Mouse (Mus musculus) erythroid progenitor cell, adult 5-6 weeks (primary cell): ENCODE data around the gene Tcaf3. TPM values are rescaled to one million over a fixed set of nuclear protein-coding genes. Genes with fewer than 3 reads are reported as not detected.
A peak's percentile ranks its signal among the peaks of the same experiment; 100 is the strongest.

Source experiments
- ATAC-seq: replicated peaks from 2 replicates; pipeline ENCODE4 v1.8.0; 2016; ENCODE audit warnings: moderate number of reproducible peaks, mild to moderate bottlenecking, moderate TSS enrichment, inconsistent platforms; ENCODE audit not compliant: poor library complexity, low FRiP score, severe bottlenecking
- total RNA-seq, 2 experiments: library from RNA; stranded (forward) in 1 of 2; stranded (reverse) in 1 of 2; fragments of 150-400 nt in 1 of 2; fragments of 186-747, 209-891 nt in 1 of 2; gene quantifications; 2 replicates each; pipeline versions ENCODE4 v1.2.3 to v1.2.4; 2015 to 2017; ENCODE audit warnings: low replicate concordance in 2 of 2

Tcaf3 gene
- not detected in 2 replicates for total RNA-seq (2015; ENCODE audit: low replicate concordance)
- not detected in 2 replicates for total RNA-seq (2017; ENCODE audit: low replicate concordance)

GRCm38 (mm10) chr6:42597592-42597991 is at the start of gene Tcaf3:
Gene Tcaf3 (minus strand): TSS chr6:42597692.
- no peak for ATAC-seq

GRCm38 (mm10) chr6:42644912-42645549 is 47.5 kb upstream of the Tcaf3 start, which contains the start of gene Tcaf2:
Gene Tcaf2 (minus strand): TSS chr6:42645254.
- ATAC-seq = 0 out of 2 replicates have a peak, but pooled peaks have one; percentile 39

- ATAC-seq = no peak
Observed at GRCm38 (mm10) chr6:42634393-42634792, 36.9 kb upstream of the Tcaf3 start.

GRCm38 (mm10) chr6:42631395-42631794 is 33.9 kb upstream of the Tcaf3 start:
- ATAC-seq = no peak

- no peak for ATAC-seq
Observed at GRCm38 (mm10) chr6:42616904-42617303, 19.4 kb upstream of the Tcaf3 start.

DNA sequence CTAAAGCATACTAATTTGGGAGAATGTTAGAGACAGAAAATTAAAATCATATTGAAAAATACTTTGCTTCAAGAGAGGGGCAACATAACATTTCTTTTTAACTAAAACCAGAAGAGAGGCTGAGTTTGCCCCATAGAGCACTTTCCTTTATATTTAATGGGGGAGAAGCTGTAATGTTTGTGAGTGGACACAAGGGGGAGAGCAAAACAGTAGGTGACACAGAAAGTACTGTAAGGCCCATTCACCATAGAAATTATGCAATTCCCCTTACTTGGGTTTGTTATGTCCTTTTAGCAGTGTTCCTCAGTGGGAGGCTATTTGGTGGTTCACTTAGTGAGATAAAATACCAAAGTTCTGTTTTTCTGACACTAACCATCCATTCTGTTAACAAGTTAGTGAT is 14.7 kb upstream of the Tcaf3 start:
- ATAC-seq = no peak

GRCm38 (mm10) chr6:42610954-42611522 is 13.5 kb upstream of the Tcaf3 start:
- no peak for ATAC-seq

DNA sequence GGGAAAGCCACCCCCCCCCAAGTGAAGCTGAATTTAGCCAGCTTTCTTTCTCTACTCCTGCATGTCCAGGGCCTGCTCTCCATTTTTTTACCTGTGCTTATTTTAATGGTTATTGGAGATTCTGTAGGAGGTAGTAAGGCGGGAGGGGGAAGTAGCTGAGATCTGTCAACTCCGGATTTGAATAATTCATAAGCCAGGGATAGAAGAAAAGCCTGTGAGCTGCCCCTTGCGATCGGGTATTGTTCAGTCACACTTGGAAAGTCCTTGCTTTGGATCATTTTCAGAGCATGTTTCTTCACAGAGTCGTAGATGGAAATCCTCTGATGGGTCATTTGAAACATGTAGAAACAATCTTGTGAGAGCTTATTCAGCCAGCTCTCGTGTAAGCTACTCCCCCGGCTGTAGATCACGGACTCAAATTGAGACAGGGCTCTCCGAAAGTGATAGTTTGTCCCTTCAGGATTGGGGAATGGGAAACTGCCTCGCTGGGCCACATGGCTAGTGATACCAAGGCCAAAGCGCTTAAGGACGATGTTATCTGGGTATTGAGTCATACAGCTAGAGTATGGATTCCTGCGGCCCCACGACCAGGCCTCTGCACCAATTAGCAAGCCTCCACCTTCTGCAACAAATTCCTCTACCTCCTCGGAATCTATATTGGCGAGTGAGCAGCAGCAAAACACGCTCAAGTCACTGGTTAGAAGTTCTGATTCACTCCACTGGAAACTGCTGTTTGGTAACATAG is 4.2 kb downstream of the Tcaf3 start:
- ATAC-seq = no peak

DNA sequence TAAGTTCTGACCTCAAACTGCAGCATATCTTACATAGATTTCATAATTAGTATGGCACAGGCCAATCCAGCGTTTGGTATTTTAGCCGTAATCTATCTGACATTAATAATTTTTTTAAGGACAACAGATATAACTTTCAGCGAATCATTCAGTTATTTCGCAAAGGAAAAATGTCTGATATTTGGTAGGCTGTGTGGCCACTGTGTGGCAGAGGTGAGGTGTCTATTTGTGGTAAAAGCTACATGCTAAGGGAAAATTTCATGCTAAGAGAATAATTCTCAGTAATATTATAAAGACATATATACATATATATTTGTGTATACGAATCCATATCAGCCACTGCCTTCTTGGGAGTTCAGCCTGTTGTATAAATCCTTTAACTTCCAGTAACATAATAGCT is 10.9 kb downstream of the Tcaf3 start:
- no peak for ATAC-seq

DNA sequence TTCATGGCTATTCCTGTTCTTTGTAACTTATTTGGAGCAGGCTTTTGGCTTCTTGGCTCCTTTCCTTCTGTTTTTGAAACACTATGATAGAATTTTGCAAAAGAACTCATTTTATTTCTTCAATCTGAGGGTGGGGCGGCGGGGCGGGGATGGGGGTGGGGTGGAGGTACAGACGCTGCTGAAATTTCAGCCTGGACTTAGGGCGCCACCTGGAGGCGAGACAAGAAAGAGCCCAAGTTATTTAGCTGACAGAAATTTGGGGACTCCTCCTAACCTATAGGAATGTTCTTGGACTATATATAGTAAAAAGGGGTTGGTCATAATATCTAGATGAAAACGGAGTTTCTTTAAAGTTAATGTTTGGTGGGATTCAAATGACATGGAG is 14.0 kb downstream of the Tcaf3 start:
- no peak for ATAC-seq

DNA sequence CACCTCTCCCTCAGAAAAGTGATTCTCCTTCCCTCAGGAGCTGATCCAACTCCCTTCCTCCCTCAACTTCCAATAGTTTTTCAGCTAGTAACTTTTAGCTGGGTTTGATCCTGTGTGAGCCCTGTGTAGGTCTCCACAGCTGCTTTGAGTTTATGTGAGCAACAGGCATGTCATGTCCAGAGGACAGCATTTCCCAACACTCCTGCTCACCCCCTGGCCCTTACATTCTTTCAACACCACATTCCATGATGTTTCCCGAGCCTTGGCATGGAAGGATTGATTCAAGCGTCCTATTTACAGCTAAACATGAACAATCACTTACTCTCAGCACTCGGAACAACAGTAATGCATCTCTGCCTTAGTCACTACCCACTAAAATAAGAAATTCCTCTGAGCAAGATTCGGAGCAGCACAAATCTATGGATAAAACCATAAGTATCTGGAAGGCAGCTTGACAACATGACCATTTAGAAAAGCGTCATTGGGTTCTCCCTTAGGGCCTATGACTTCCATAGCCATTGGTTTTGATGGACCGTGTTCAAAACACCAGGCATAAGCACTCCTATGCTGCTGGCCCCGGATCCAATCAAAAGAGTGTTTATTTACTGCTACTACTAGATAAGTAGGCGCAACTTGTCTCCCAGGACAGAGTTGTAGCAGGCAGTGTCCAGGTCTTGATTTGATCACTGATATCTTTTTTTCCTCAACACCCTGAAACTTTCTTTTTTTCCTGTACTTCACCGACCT is 14.6 kb downstream of the Tcaf3 start:
- ATAC-seq = no peak

DNA sequence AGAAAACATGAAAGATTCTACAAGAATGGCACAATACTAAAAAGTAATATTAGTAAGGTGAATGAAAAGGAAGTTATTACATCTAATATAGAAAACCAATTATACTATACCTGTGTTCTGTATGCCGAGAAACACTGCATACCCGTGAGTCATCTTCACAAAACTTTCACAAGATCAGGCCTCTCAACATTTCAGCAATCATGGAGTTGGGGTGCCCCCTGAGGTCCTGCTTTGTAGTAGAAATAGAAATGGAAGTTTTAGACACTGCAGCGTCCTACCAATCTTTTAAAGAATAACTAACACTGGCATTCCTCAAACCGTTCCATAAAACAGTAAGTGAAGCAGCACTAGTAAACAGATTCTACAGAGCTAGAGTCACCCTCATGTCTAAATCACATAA is 18.8 kb downstream of the Tcaf3 start:
- no peak for ATAC-seq

DNA sequence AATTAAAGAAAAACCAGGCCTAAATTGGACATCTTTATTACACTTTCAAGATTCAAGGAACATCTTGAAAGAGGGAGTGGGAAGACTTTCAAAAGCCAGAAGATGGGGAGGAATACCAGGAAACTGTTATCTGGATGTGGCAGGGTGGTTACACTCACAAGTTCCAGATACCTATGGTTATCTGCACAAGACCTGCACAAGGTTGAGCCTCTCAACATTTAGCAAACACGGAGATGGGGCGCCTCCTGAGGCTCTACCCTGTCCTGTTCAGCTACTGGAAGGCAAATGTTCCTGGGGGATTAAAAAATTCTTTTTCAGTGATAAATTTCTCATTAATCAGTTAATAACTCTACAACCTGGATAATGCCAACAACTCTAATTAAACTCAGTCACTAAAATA is 20.1 kb downstream of the Tcaf3 start:
- no peak for ATAC-seq

- ATAC-seq = no peak
Observed at GRCm38 (mm10) chr6:42568205-42568604, 29.3 kb downstream of the Tcaf3 start.

DNA sequence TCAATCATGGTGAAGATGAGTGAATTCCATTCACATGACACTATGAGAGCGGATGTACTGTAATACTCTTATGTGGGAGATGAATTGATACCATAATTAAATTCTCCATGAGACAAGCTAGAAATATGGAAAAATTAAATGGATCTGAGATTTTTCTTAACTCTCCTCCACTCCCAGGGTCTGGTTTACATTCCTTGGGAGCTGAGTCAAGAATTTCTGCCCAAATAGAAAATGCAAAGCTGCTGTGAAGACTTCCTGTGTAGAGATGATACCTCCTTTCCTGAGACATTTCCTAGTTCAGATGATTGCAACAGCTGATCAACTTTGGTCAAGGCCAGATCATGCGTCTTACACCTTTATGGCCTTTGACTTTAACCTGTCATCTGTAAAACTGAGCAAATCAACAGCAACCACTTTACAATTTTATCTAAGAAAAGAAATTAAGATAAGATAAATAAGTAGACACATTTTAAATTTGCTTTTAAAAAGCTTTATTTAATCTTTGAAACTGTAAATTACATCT is 31.4 kb downstream of the Tcaf3 start:
- no peak for ATAC-seq

DNA sequence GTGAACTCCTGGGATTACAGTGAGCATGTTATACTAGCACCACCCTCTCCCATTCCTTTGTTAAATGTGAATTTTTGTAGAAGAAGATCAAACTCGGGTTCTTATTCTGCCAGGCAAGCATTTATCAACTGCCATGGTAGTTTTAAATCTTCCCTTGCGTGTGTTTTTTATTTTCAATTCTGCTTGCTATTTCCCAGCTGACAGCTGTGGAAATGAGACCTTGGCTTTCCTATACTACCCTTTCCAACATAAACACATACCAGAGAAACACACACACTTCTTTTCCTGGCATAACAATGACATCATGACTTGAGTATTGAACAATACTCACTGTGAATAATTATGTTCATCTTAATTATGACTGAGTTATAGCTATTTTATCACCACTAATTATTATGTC is 35.2 kb downstream of the Tcaf3 start:
- no peak for ATAC-seq

GRCm38 (mm10) chr6:42560885-42561284 is 36.6 kb downstream of the Tcaf3 start:
- ATAC-seq = no peak

DNA sequence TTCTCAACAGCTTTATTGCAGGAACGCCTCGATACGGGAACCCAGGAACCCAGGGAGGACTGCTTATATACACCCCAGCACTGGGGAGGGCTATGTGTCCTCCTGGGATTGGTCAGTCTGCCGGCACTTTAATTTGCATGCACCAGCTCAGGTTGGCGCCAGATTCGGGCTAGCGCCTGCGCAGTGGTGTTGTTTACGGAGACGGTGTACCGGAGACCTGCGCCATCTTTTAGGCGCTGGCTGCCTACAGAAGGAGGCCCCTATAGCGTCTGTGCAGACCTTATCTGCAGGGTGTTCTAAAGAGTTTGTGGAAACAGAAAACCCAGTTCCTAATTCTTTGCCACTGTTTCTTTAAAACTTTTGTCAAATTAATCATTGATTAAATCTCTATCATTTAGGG is 38.9 kb downstream of the Tcaf3 start:
- ATAC-seq = no peak

DNA sequence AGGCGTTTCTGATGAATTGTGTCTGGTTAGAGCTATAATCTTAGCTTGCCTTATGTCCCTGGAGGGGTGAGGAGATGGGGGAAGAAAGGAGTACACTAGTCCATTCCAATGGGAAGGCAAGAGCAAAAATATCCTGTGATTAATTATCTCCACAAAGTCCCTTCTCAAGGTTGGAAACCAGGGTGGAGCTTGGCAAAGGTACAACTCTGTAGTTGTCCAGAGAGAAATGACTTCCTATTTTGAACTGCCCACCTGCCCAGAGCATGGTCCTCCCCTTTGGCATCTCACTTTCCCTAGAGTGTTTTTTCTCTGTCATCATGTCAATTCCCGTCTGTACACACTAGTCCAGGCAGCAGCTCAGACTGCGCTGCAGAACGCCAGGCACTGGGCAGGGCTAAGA is 50.0 kb downstream of the Tcaf3 start, which contains the start of gene Olfr455:
Olfr455 (minus strand) TSS at position 127 of the 400 bp plus-strand sequence.
- no peak for ATAC-seq

GRCm38 (mm10) chr6:42546180-42546579 is 51.3 kb downstream of the Tcaf3 start:
- no peak for ATAC-seq
